Mouse (Mus musculus) ovary, postnatal 36 days (tissue): ENCODE measurements at regions not wholly inside any gene's neighbourhood (a gene's known extent, or its start where the extent isn't known, plus 50 kb on each side); places are given as distances from the start of the nearest gene placed in this dataset.

Source experiments
- DNase-seq: peaks from one replicate; pipeline ENCODE4 v3.0.0; 2022; ENCODE audit warnings: low spot score, mixed read lengths

- DNase-seq, result no peak
These were observed 60.1 kb upstream of the Kcnj6 start for GRCm38 (mm10) chr16:95057596-95057995.

- DNase-seq, result no peak
These were observed 66.9 kb upstream of the Kcnj6 start for GRCm38 (mm10) chr16:95064423-95064822.

- DNase-seq, result no peak
These were observed 69.2 kb upstream of the Kcnj6 start for GRCm38 (mm10) chr16:95066687-95067086.

- no peak for DNase-seq
These were observed 95.1 kb upstream of the Kcnj6 start for GRCm38 (mm10) chr16:95092471-95093221.

- peak; percentile 25 for DNase-seq
These were observed 96.3 kb upstream of the Kcnj6 start for GRCm38 (mm10) chr16:95093753-95094152.

- no peak for DNase-seq
These were observed 103.5 kb upstream of the Kcnj6 start for GRCm38 (mm10) chr16:95100954-95101353.

- DNase-seq, result no peak
These were observed 120.0 kb upstream of the Kcnj6 start for GRCm38 (mm10) chr16:95117531-95117930.

GRCm38 (mm10) chr16:95119293-95119692, 121.8 kb upstream of the Kcnj6 start:
- no peak for DNase-seq

GRCm38 (mm10) chr16:95122048-95122447, 124.5 kb upstream of the Kcnj6 start:
- DNase-seq, result no peak

GRCm38 (mm10) chr16:95127616-95128015, 129.7 kb upstream of the Kcnj15 start:
- DNase-seq, result no peak

- DNase-seq, result no peak
These were observed 125.5 kb upstream of the Kcnj15 start for GRCm38 (mm10) chr16:95131815-95132214.

- no peak for DNase-seq
These were observed 118.5 kb upstream of the Kcnj15 start for GRCm38 (mm10) chr16:95138809-95139208.

GRCm38 (mm10) chr16:95141510-95142394, 115.6 kb upstream of the Kcnj15 start:
- DNase-seq, result no peak

GRCm38 (mm10) chr16:95150499-95150898, 106.9 kb upstream of the Kcnj15 start:
- DNase-seq, result no peak

- DNase-seq, result no peak
These were observed 105.9 kb upstream of the Kcnj15 start for GRCm38 (mm10) chr16:95151499-95151898.

- DNase-seq, result no peak
These were observed 105.4 kb upstream of the Kcnj15 start for GRCm38 (mm10) chr16:95151914-95152313.

- DNase-seq, result no peak
These were observed 104.5 kb upstream of the Kcnj15 start for GRCm38 (mm10) chr16:95152742-95153383.

GRCm38 (mm10) chr16:95168349-95168748, 89.0 kb upstream of the Kcnj15 start:
- DNase-seq, result no peak

- DNase-seq, result no peak
These were observed 88.0 kb upstream of the Kcnj15 start for GRCm38 (mm10) chr16:95169346-95169745.

- no peak for DNase-seq
These were observed 76.8 kb upstream of the Kcnj15 start for GRCm38 (mm10) chr16:95180562-95180961.

- DNase-seq, result no peak
These were observed 72.0 kb upstream of the Kcnj15 start for GRCm38 (mm10) chr16:95185341-95185740.

- no peak for DNase-seq
These were observed 68.2 kb upstream of the Kcnj15 start for GRCm38 (mm10) chr16:95189114-95189513.

GRCm38 (mm10) chr16:95194151-95194550, 63.2 kb upstream of the Kcnj15 start:
- DNase-seq, result no peak
